Mouse (Mus musculus): ENCODE measurements around the gene Krtap29-1.

Gene Krtap29-1

DNA sequence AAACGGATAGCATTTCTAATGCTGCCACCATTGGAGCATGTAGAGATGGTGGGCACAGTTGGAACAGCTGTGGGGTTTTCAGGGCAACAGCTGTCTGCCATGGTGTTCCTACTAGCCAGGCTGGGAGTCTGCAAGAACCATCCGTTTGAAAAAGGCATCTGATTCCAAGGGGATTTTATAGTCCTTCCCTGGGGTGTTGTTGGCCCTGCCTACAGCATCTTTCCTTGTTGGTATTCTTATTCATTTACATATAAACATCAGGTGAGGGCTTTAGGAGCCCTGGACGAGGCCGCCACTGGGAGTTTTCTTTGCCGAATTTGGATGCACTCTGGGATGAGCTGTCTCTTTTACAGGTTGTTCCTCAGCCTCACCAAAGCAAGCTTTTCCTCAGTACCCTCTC is at the start of gene Krtap29-1:
TSS of gene Krtap29-1 (minus strand) at position 101 of the 400 bp plus-strand sequence.
- DNase-seq (ENCODE audit: low spot score in 2 of 2), result no peak

DNA sequence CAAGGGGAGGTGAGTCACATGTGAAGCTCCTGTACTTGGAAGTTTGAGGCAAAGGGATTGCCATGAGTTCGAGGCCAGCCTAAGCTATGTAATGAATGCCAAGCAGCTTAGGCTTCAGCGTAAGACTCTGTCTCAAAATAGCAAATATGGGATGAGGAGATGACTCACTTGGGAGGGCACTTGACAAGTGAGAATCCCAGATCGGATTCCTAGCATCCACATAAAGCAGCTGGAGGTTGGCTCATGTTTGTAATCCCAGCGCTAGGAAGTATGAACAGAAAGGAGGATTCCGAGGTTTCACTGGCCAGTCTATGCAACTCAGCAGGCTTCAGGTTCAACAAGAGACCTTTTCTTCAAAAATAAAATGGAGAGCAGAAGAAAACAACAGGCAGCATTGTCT is 42.6 kb upstream of the Krtap29-1 start:
- DNase-seq (ENCODE audit: low spot score in 2 of 2), result no peak

DNA sequence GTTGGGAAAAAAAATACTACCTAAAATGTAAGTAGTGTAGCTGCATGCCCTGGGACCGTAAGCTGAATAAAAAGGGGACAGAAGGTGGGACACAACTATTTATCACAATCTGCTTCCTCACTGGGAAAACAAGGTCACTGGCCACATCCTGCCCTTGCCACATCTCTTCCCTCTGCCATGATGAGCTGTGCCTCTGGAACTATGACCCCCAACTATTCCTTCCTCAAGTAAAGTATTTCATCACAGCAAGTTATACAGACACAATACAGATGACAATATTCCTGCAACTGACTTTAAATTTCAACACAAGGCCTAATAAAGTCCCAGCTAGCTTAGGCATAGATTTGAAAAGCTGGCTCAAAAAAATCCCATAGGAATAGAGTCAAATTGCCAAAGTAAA is 40.6 kb upstream of the Krtap29-1 start:
- no peak for DNase-seq (ENCODE audit: low spot score in 2 of 2)

DNA sequence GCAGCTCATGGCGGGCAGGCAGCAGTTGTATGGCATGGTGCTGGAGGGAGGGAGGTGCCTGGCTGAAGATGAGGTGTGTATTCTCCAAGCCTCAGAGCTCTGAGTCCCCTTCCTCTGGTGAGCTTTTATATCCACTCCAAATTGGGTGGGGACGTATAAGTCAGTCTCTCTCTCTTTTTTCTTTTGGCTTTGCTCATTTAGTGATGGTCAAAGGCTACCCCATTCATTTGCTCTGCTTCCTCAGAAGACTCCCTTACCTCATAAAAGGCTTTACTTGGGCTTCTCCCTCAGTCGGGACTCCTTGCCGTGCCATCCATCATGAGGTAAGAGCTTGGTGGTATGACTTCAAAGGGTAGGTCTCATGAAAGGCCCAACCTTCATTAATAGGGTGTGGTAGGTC is 37.3 kb upstream of the Krtap29-1 start, which contains the start of gene Krt33a:
TSS of gene Krt33a (minus strand) at position 101 of the 400 bp plus-strand sequence.
- DNase-seq (ENCODE audit: low spot score in 2 of 2), result no peak

DNA sequence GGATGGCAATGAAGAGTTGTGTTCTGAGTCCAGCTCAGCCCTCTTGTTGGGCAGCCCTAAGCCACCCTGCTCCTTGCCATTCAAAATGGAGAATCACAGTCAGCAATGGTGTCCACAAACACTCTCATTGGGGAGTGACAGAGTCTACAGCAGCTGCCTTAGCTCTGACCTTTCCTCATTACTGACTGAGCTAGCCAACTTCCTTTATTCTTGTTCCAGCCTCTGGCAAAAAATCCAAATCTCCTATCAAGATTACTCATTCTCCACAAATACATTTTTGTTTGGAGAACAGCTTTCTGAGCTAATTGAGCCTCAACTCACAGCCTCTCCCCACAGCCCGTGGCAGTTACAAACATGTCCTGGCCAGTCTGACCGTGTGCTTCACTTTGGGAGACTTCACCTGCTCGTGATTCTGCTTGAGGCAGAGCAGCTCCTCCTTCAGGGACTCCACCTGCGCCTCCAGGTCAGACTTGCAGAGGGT is 34.9 kb upstream of the Krtap29-1 start:
- DNase-seq (ENCODE audit: low spot score in 2 of 2), result peak; percentile 28 to 47

DNA sequence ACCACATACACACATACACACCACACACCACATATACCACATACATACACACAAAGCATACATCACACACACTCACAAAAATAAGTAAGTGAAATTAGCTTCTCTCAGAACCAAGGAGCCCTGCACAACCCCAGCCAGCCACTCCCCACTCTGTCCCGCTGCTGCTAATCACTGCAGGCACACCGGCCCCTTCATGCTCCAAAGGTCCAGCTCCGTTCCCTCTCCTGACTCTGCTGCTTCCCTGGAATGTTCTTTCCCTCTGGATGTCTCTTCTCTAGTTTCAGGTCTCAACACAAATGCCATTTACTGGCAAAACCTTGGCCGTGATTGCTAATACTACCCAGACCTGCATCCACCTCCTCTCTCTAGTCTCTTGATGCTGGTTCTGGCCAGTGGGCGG is 31.8 kb upstream of the Krtap29-1 start:
- no peak for DNase-seq (ENCODE audit: low spot score in 2 of 2)

DNA sequence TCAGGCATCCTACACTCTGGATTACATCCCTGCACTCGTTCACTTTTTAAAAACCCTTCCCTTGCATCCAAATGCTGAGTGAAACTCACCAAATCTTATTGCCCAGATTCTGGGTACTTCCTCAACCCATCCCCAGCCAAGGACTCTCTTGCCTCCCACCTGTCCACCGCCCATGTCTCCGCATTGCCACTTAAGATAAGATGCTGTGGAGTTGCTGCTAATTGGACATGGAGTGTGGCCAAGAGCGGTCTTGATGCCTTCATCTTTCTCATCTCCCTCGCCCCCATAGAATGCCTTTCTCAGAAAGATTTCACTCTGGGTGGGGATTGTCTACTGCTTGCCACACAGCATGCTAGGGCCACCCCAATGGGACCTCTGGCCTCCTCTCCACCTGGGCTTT is 29.5 kb upstream of the Krtap29-1 start:
- DNase-seq (ENCODE audit: low spot score in 2 of 2), result no peak

DNA sequence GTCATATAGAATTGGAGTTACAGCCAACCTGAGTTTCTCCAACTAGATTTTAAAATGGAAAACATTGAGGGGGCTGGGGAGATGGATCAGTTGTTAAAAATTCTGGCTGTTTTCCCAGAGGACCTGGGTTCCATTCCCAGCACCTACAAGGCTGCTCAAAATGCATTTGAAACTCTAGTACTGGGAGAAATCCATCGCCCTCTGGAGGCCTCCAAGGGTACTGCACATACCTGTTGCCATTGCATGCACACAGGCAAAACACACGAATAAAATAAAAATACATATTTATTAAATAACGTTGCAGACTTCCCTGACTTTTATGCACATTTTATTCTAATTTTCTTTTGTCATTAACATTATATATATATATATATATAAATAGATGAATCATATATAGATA is 27.8 kb upstream of the Krtap29-1 start:
- no peak for DNase-seq (ENCODE audit: low spot score in 2 of 2)

DNA sequence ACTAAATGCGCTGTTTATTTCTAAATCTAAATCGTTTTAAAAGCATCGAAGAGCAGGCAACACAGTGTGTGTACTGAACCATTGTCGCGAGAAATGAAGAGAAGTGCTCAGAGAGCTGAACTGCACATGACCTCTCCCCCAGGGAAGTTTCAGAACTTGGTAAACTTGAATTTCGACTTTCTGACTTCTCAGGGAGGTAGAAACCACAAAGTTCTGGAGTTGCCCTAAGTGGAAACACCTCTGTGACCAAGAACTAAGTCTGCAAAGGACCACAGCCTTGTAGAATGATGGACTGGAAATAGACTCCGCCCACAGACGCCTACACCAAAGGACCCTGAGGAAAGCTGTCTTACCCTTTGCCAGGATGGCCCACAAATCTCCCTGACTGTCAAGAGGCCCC is 27.1 kb upstream of the Krtap29-1 start:
- DNase-seq (ENCODE audit: low spot score in 2 of 2), result peak; percentile 9 to 29

DNA sequence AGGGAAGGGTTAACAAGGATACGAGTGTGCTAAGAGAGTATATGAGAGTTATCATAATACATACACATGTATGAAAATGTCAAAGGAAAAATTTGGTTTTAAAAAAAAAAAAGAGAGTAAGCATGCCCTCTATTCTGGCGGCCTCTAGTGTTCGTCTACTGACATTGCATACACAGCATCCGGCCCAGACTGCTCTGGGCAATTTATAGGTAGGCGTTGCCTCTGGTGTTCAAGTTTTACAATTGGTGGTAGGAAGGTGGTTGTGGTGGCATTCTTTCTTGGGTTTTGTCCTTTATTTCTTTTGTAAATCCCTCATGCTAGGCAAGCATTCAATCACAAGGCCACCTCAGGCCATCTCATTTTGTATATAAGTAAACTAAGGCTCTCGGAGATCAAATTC is 26.0 kb upstream of the Krtap29-1 start:
- peak; percentile 57 to 59 for DNase-seq (ENCODE audit: low spot score in 2 of 2)

DNA sequence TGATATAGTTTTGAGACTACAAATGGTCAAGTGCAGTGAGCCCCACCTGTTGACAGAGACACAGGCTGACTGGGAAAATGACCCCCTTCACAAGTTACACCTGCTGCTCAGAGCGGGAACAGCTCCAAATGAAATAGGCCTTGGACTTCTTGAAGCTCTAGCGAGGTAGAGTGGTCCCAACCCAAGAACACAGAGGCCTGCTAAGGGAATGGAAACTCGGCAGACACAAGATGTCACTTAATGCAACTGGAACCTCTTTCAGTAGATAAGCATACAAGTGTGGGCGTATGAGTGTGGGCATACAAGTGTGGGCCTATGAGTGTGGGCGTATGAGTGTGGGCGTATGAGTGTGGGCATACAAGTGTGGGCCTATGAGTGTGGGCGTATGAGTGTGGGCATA is 20.2 kb upstream of the Krtap29-1 start:
- no peak for DNase-seq (ENCODE audit: low spot score in 2 of 2)

DNA sequence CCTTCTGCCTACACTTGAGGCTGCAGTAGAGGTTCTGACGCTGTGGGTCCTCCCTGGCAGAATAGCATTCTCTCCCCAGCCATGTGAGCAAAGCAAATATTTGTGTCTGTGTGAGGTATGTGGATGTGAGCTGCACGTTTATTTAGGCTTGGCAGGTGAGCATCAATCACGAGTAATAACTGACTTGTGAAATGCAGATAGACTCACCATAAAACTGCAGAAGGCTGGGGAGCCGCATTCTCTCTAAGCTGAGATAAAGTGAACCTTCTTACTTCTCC is 15.5 kb upstream of the Krtap29-1 start:
- DNase-seq (ENCODE audit: low spot score in 2 of 2), result no peak

DNA sequence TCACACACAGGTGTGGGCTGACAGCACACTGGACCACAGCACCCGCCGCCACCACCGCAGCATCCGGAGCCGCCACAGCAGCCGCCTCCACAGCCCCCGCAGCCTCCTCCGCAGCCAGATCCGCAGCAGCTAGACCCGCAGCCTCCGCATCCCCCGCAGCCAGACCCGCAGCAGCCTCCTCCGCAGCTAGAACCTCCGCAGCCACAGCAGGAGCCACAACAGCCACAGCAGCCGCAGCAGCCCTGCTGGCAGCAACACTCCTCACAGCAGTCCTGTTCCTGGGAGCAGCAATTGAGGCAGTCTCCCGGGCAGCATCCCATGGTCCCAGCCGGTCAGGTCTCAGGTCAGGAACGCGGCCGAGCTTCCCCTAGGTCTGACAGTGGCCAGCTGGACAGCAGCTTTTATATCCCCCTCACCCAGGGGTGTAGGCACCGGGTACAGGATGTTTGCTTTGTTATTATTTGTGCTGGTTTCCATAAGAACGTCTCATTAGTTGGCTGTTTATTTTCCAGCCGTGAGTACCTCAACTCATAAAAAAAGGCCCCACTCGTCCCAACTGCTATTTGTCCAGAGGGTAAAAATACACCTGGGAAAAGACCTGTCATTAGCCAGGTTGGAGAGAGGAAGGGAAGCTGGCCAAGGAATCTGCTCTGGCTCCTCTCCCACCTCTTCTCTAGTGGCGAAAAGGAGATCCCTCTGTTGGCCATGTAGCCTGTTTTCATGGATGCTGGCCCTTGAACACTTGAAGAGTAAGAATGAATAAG is 14.9 kb upstream of the Krtap29-1 start, which contains the start of gene Krtap17-1:
TSS of gene Krtap17-1 (minus strand) at position 375 of the 764 bp plus-strand sequence.
- DNase-seq (ENCODE audit: low spot score in 2 of 2), result no peak

DNA sequence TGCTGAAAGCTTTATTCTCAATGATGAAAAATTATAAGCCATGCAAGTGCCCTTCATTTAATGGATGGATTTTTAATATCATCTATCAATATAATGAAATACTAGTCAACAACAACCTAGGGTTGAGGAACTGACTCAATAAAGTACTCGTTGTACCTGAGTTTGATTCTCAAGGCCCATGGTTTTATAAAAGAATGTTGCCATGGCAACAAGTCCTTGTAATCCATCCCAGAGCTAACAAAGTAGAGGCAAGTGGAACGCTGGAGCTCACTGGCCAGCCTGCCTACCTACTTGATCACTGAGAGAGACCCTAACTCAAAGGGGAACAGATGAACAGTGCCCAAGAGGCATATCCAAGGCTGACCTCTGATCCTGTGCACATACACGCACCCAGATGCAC is 11.7 kb upstream of the Krtap29-1 start:
- no peak for DNase-seq (ENCODE audit: low spot score in 2 of 2)

DNA sequence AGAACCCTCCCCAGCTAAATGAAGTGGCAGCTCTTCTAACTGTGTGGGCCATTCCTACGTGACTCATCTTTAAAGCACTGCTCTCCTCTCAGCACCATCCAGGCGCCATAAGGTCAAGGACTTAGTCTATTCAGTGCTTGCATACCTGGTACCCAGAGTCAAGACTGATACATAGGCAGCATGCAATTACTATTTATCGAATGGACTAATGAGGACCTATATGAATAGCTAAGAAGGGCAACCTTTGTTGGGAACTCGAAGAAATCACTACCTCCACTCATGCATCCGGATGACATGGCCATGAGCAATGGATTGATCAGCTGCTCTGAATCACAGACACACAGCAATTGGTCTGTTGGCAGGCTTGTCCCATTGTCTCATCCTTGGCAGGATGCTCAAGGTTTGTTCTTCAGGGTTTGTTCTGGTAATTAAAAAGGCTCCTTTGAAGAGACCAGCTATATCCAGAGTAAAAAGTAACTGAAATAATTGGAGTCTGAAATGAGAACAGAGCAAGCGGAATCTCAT is 11.1 kb upstream of the Krtap29-1 start:
- DNase-seq (ENCODE audit: low spot score in 2 of 2), result no peak

DNA sequence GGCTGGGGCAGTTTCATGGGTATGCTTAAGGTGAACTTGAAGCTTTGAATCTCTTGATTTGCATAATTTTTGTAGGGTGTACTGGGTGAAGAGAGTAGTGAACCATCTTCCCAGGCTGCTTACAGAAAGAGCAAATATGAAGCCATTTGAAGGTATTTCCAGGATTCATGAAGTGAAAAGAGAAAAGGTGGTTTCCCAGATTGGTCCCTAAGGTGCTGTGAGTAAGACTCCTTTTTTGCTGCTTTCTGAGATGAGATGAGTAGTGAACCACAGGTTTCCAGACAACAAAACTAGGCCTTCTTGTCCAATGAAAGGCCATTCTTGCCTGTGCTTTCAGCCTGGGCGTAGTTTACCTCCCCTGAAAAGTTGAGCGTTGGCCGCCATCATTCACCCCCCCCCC is 9.7 kb upstream of the Krtap29-1 start:
- no peak for DNase-seq (ENCODE audit: low spot score in 2 of 2)

DNA sequence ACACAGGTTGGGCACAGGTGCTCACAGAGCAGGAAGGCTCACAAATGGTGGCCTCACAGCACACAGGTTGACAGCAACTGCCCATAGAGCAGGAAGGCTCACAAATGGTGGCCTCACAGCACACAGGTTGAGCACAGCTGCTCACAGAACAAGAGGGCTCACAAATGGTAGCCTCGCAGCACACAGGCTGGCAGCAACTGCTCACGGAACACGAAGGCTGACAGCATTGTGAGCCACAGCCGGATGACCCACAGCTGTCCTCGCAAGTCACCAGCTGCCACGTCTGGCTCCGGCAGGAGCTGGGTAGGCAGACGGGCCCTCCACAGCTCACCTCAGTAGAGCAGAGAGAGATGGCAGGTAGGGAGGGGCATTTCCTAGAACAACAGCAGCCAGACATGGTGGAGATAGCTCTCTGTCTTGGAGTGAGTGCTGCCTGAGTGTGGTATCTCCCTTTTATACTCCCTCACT is 7.4 kb upstream of the Krtap29-1 start, which contains the start of gene Krtap16-1:
TSS of gene Krtap16-1 (minus strand) at position 418 of the 468 bp plus-strand sequence.
- DNase-seq (ENCODE audit: low spot score in 2 of 2), result no peak

DNA sequence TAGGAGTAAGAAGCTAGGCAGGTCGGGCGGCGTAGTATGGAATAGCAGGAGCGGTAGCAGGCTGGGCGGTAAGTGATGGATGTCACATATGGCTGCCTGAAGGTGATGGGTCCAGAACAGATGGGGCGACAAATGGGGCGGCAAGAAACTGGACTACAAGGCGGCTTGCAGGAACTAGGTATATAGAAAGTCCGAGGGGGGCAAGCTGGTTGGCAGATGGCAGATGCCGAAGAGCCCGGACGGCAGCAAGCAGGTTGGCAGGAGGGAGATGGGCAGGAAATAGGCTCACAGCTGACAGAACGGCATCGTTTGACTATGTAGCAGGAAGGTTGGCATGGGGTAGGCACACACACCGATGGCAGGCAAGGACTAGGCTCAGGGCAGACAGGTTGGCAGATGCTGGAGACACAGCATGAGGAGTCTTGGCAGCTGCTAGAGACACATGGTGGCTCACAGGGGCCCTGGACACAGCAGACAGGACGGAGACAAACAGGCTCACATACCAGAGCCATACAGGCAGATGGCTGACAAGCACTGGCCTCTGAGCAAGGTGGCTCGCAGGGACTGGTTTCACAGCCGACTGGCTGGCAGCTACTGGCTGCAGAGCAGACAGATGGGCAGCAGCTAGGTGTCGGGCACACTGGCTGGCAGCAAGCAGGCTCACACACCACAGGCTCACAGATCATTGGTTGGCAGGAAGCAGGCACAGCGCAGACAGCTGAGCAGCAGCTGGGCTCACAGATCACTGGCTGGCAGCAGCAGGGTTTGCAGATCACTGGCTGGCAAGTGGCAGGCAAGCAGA is 6.6 kb upstream of the Krtap29-1 start:
- no peak for DNase-seq (ENCODE audit: low spot score in 2 of 2)

DNA sequence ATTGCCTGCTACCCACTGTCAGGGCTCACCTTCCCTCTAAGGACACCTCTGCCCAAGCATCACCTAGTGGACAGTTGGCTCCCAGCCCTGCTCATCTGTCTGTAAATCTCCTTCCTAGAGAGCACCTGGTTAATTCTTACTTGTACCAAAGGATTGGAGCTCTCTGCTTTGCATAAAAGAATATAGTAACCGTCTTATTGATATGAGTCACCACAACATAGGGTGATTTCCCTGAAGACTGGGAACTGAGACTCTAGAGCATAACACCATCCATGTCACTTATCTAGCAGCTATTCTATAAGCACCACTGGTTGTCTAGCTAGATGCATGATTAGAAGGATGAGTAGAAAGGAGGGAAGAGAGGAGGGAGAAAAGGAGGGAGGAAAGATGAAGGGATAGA is 4.6 kb upstream of the Krtap29-1 start:
- DNase-seq (ENCODE audit: low spot score in 2 of 2), result no peak

DNA sequence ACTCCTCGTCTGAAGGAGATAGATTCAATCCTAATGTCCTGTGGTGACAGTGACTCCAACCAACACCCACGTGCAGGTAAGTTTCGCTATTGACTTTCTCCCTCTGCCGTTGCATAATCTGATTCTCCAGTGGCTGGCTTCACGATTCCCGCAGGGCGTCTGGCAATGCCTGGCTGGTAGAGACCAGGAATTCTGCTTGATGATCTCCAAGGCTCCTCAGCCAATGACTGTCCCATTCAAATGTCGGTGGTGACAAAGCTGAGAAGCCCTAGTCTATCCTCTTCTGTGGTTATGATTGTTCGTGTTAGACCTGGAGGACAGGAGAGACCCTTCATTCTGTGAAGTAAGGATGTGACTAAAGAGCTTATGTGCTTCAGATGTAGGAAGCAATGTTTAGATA is 3.9 kb upstream of the Krtap29-1 start:
- DNase-seq (ENCODE audit: low spot score in 2 of 2), result no peak

DNA sequence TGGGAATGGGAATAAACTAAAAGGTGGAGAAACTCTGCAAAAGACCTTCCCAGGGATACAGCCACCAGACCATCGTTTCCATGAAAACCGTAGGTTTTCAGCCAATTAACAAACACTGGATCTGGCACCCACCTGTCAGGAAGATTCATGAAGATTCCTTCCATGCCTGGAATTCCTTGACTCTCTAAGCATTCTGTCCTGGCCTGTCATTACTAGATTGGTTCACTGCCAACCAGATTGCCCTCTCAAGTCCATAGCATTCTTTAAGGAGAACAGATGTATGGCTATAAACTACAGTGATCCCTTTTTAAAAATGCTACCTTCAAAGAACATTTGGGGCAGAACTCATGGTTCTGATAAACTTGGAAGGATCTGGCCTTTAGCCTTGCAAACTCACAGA is 12.9 kb downstream of the Krtap29-1 start:
- DNase-seq (ENCODE audit: low spot score in 2 of 2), result no peak

DNA sequence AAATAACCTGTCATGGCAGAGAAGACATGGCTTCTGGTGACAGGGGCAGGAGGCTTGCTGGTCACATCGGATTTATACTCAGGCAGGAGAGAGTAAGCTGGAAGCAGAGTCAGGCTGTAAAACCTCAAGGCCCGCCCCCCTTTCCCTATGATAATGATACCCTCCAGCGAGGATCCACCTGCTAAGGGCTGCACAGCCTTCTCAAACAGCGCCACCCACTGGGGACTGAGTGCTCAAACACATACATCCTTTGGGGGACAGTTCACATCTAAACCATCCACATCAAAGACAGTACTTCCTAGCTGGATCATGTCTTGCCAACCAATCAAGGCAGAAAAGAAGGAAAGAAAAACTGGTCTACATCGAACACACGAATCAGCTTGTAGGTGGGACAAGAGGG is 14.6 kb downstream of the Krtap29-1 start:
- DNase-seq (ENCODE audit: low spot score in 2 of 2), result no peak

DNA sequence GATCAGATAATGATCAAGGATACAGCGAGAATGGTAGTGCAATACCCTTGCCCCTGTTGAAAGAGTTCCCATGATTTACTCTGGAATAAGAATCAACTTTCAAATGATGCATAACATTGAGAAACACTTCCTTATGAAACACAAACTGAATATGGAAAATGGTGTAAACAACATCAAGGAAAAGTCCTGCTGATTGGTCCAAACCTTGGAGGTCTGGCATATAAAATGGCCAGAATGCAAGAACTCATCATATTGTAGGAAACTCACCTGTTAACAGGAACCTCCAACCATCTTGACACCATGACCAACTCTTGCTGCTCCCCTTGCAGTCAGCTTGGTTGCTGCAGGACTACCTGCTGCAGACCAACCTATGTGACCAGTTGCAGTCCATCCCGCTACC is 30.7 kb downstream of the Krtap29-1 start, which contains the start of gene Krtap9-5:
TSS of gene Krtap9-5 (plus strand) at position 301 of the 400 bp plus-strand sequence.
- DNase-seq (ENCODE audit: low spot score in 2 of 2), result no peak

Measured in urinary bladder, postnatal 36 days (tissue).